ENCODE assay signal across 20 mouse cellular contexts in the genomic region with DNA sequence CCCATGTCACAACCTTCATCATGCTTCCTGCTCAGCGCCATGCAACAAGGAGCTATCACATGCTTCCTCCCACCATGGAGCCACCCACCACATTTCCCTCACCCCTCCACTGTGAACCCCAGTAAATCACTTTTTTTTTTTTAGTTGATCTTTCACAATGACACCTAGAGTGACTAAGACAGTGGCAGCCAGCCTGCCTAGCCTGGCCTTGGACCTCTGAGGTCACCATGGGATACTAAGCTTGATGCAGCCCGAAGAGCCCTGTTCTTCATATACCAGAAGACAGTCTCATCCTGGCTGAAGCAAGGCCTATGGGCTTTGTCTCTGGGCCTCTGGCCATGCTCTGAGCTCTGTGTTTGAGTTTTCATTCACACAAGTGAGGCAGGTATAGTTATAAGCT.
DNase-seq lines count a peak whose midpoint lies in the region; ATAC-seq lines count a peak whose summit lies in the region.
"Had no signal": no experiment of that assay in that cellular context is flagged by ENCODE, and none has a peak within 500 bp of the region (broad histone marks: within the 10 kb centered on the region; RNA-seq: fewer than 3 reads in every experiment).

No protein-coding gene starts in this region.

- peak; percentile 7 to 28; a peak in 1 of 4 replicates for ATAC-seq in hematopoietic stem cell, adult 5-6 weeks (replicated peaks in 1 of 2; ENCODE audit: insufficient read depth in 1 of 2, low FRiP score in 2 of 2, low TSS enrichment in 1 of 2, low read depth in 1 of 2, poor library complexity in 2 of 2, severe bottlenecking in 2 of 2)
- ATAC-seq: activated CD4-positive, CD25-positive, alpha-beta regulatory T cell, adult 4 months; forebrain, embryonic 15.5 days; hindbrain, postnatal 0 days; inflammation-experienced regulatory T-cells, adult 6 months; intestine, embryonic 16.5 days had no signal

- DNase-seq in adrenal gland, adult (ENCODE audit: inconsistent age in 2 of 2, low spot score in 1 of 2), result peak; percentile 30 to 73
- DNase-seq in adrenal gland, postnatal 4 days (ENCODE audit: low spot score in 2 of 2), result no peak
- DNase-seq in adrenal gland, postnatal 25 days, result peak; percentile 31
- DNase-seq in heart, adult 9 months (ENCODE audit: low spot score in 2 of 2), result no peak
- DNase-seq in heart, postnatal 25 days (ENCODE audit: low spot score), result no peak
- no peak for DNase-seq in urinary bladder, postnatal 25 days (ENCODE audit: low spot score)
- DNase-seq: cerebellum, adult 11 months; cerebellum, adult 2 months; cerebellum, postnatal 10 days; cerebellum, postnatal 36 days; embryo, embryonic 11 days; gastrocnemius, postnatal 25 days; heart, adult 2 months; heart, postnatal 36 days had no signal

- intact Hi-C loops in heart, postnatal 25 days (cut with DNase I), result no loop called here

Comparison
In these comparisons a context has a peak if more than half of its experiments do, and no peak if none do; other contexts are left out.
1. DNase-seq: peak in adrenal gland, adult (2 of 2) and adrenal gland, postnatal 25 days (single experiment); none in adrenal gland, postnatal 4 days (0 of 2), heart, adult 9 months (0 of 2), heart, postnatal 25 days (single experiment) and urinary bladder, postnatal 25 days (single experiment).